Mouse (Mus musculus) small intestine, adult 2 months (tissue): ENCODE data around the gene Pappa2.

Experiments
- CTCF ChIP-seq: fragments of 200-500 bp; IDR thresholded peaks from 2 replicates; pipeline ENCODE4 v1.5.1; 2012; ENCODE audit warnings: low read depth, mild to moderate bottlenecking, control low read depth, inconsistent platforms, low read length, moderate library complexity, mixed read lengths; ENCODE audit not compliant: insufficient replicate concordance, insufficient read length; ENCODE audit errors: extremely low read depth
- POLR2A ChIP-seq: fragments of 200-500 bp; IDR thresholded peaks from 2 replicates; pipeline ENCODE4 v1.6.1; 2012; ENCODE audit warnings: low read depth, mild to moderate bottlenecking, control low read depth, inconsistent platforms, low read length, moderate library complexity

- TF ChIP-seq POLR2A (no peak), CTCF (no peak)
Observed at GRCm38 (mm10) chr1:158853936-158854882, 126.1 kb downstream of the Pappa2 start.
